Mouse (Mus musculus) liver, adult 2 months (tissue): ENCODE results near the gene Mex3b.

Experiments used
- CTCF ChIP-seq: fragments of 200-500 bp; IDR thresholded peaks from 2 replicates; pipeline ENCODE4 v1.5.1; 2011; ENCODE audit warnings: low read depth, low read length, control low read depth
- POLR2A ChIP-seq: fragments of 200-500 bp; IDR thresholded peaks from 2 replicates; pipeline ENCODE4 v1.6.1; 2011; ENCODE audit warnings: low read length, control low read depth; ENCODE audit not compliant: insufficient read depth; ENCODE audit errors: extremely low read depth

GRCm38 (mm10) chr7:82829516-82829915, 37.6 kb upstream of the Mex3b start:
- TF ChIP-seq CTCF: no peak
- no peak for TF ChIP-seq POLR2A
